Mouse (Mus musculus): ENCODE data around the gene Rpl29. TPM values are rescaled to one million over a fixed set of nuclear protein-coding genes. Genes with fewer than 3 reads are reported as not detected.

The Rpl29 gene
- total and polyA plus RNA-seq, 3 experiments: 1,058 to 1,867 (median 1,257) TPM

DNA sequence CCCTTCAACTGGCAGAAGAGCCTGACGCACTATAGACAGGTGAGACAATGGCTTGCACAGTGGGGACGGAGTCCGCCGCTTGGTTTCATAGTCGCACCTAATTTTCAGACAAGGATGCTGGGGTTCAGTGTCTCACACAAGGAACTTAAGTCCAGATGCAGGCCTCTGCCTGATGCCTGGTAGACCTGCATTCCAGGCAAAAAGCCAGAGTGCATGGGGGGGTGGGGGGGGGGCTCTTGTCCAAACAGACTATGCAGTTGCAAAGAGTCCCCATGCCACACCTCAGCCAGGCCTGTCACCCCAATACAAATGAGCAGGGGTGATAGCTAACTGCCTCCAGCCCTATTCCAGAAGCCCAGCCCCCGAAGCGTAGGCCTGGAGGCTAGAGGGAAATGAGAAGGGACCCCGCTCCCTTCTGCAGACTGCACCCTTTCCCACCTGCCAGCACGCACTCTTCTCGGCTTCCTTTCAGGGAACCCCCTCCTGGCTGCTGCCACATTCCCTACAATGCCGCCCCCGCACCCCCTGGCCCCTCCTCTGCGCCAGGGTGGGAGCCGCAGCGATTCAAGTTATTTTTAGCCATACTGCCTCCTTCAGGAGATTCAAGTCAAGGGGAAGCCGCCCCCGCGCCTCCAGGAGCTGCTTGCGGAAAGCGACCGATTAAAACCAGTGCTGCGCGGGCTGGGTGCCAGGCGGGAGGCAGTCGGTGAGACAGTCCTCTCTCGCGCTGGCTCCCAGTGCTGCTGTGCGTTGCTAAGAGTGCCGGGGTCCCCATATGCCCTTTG lies 11.2 kb upstream of the Rpl29 start:
- H3K79me2 ChIP-seq (replicated peaks; ENCODE audit: control insufficient read depth, extremely low read depth, insufficient read depth, poor library complexity, severe bottlenecking): no peaks in the 10 kb centered on the region
- DNase-seq (ENCODE audit: extremely low read depth): no peak
- no peak for TF ChIP-seq PAX5 (IDR thresholded peaks at IDR 0.05; ENCODE audit: low read length)
- TF ChIP-seq TBP (conservative IDR thresholded peaks at IDR 0.05; ENCODE audit: low read depth, low read length): no peak
- TF ChIP-seq ELF1 (IDR thresholded peaks at IDR 0.05; ENCODE audit: low read depth, low read length): no peak
- TF ChIP-seq CHD1 (IDR thresholded peaks at IDR 0.05; ENCODE audit: low read depth, low read length): no peak
- no peak for TF ChIP-seq SMC3 (IDR thresholded peaks at IDR 0.05; ENCODE audit: low read depth, low read length)
- TF ChIP-seq HCFC1 (IDR thresholded peaks at IDR 0.05; ENCODE audit: low read depth, low read length): no peak
- no peak for TF ChIP-seq CHD2 (IDR thresholded peaks at IDR 0.05; ENCODE audit: low read length)
- TF ChIP-seq GABPA (IDR thresholded peaks at IDR 0.05; ENCODE audit: insufficient replicate concordance, low read depth, low read length): no peak
- TF ChIP-seq MYC (IDR thresholded peaks at IDR 0.05; ENCODE audit: low read depth, low read length): no peak
- TF ChIP-seq USF2 (conservative IDR thresholded peaks at IDR 0.05; ENCODE audit: low read depth, low read length): no peak
- TF ChIP-seq ZC3H11A (IDR thresholded peaks at IDR 0.05; ENCODE audit: low read depth, low read length): no peak
- no peak for TF ChIP-seq MEF2A (IDR thresholded peaks at IDR 0.05; ENCODE audit: borderline replicate concordance, low read depth, low read length)
- no peak for TF ChIP-seq ZMIZ1 (IDR thresholded peaks at IDR 0.05; ENCODE audit: low read depth, low read length)
- TF ChIP-seq IRF4 (IDR thresholded peaks at IDR 0.05; ENCODE audit: low read depth, low read length): no peak
- no peak overlapping the region for H3K4me3 ChIP-seq (replicated peaks in 1 of 3; ENCODE audit: low read depth in 2 of 3, low read length in 2 of 3, poor library complexity in 1 of 3)
- peaks cover 3% of the 10 kb centered on the region for H3K27me3 ChIP-seq (replicated peaks)
- no peak overlapping the region for H3K9ac ChIP-seq (ENCODE audit: insufficient read depth, low read depth)
- no peaks in the 10 kb centered on the region for H3K9me3 ChIP-seq (replicated peaks; ENCODE audit: low read length)
- H3K4me1 ChIP-seq (ENCODE audit: control insufficient read depth in 1 of 2, insufficient read depth in 2 of 2): peaks cover 0 to 5% of the 10 kb centered on the region in 2 experiments; a peak in 1 of 4 replicates
- in situ Hi-C loops (cut with MboI; ENCODE audit: low pct_ligation_motif_present, low pct_unique_long_range_greater_than_20kb, low sequenced_read_pairs) (no loop called here), dilution Hi-C loops (cut with MboI; ENCODE audit: extremely low pct_ligation_motif_present, extremely low pct_unique_long_range_greater_than_20kb, low sequenced_read_pairs) (no loop called here)
- H3K27ac ChIP-seq (ENCODE audit: insufficient read depth, low read depth): no peak overlapping the region
- H3K36me3 ChIP-seq (replicated peaks in 1 of 2; ENCODE audit: control insufficient read depth in 1 of 2, insufficient read depth in 1 of 2, low read length in 1 of 2): no peaks in the 10 kb centered on the region
- H3K4me2 ChIP-seq (ENCODE audit: insufficient read depth, low read depth, poor library complexity, severe bottlenecking): no peak overlapping the region

- TF ChIP-seq NRF1 (IDR thresholded peaks at IDR 0.05; ENCODE audit: low read depth, low read length) (no peak), MAZ (IDR thresholded peaks at IDR 0.05; ENCODE audit: low read depth, low read length) (no peak), CTCF (conservative IDR thresholded peaks at IDR 0.05 in 1 of 2, IDR thresholded peaks at IDR 0.05 in 1 of 2; ENCODE audit: low read depth in 2 of 2, low read length in 2 of 2) (no peak), SIN3A (IDR thresholded peaks at IDR 0.05; ENCODE audit: low read length) (no peak), MAFK (IDR thresholded peaks at IDR 0.05; ENCODE audit: insufficient replicate concordance, low read length) (no peak), CHD1 (IDR thresholded peaks at IDR 0.05; ENCODE audit: low read depth, low read length) (no peak), IRF4 (IDR thresholded peaks at IDR 0.05; ENCODE audit: low read depth, low read length) (no peak), NELFE (IDR thresholded peaks at IDR 0.05; ENCODE audit: low read depth, low read length) (no peak), USF2 (conservative IDR thresholded peaks at IDR 0.05; ENCODE audit: low read depth, low read length) (no peak), RAD21 (IDR thresholded peaks at IDR 0.05; ENCODE audit: low read depth, low read length) (no peak), UBTF (IDR thresholded peaks at IDR 0.05; ENCODE audit: low read depth, low read length) (no peak), ELF1 (IDR thresholded peaks at IDR 0.05; ENCODE audit: low read depth, low read length) (no peak), BHLHE40 (IDR thresholded peaks at IDR 0.05; ENCODE audit: low read depth, low read length) (no peak), MXI1 (IDR thresholded peaks at IDR 0.05; ENCODE audit: low read depth, low read length) (no peak), MAX (IDR thresholded peaks at IDR 0.05; ENCODE audit: low read length) (no peak)
- no peak for DNase-seq (ENCODE audit: extremely low read depth)
- Histone ChIP-seq H3K4me2 (ENCODE audit: insufficient read depth, low read depth, poor library complexity, severe bottlenecking) (no peak overlapping the region), H3K9ac (ENCODE audit: insufficient read depth, low read depth) (no peak overlapping the region), H3K9me3 (replicated peaks; ENCODE audit: low read length) (no peaks in the 10 kb centered on the region), H3K36me3 (replicated peaks in 1 of 2; ENCODE audit: control insufficient read depth in 1 of 2, insufficient read depth in 1 of 2, low read length in 1 of 2) (no peaks in the 10 kb centered on the region), H3K27me3 (replicated peaks) (peaks cover 3% of the 10 kb centered on the region), H3K27ac (ENCODE audit: insufficient read depth, low read depth) (no peak overlapping the region), H3K79me2 (replicated peaks; ENCODE audit: control insufficient read depth, extremely low read depth, insufficient read depth, poor library complexity, severe bottlenecking) (no peaks in the 10 kb centered on the region), H3K4me3 (replicated peaks in 1 of 3; ENCODE audit: low read depth in 2 of 3, low read length in 2 of 3, poor library complexity in 1 of 3) (no peak overlapping the region), H3K4me1 (ENCODE audit: control insufficient read depth in 1 of 2, insufficient read depth in 2 of 2) (peaks cover 0 to 5% of the 10 kb centered on the region in 2 experiments; a peak in 1 of 4 replicates)
- dilution Hi-C loops (cut with MboI; ENCODE audit: extremely low pct_ligation_motif_present, extremely low pct_unique_long_range_greater_than_20kb, low sequenced_read_pairs): no loop called here
- in situ Hi-C loops (cut with MboI; ENCODE audit: low pct_ligation_motif_present, low pct_unique_long_range_greater_than_20kb, low sequenced_read_pairs): no loop called here
Measured at GRCm38 (mm10) chr9:106420608-106421007, 8.6 kb upstream of the Rpl29 start.

Data from CH12.LX (cell line).